Mouse (Mus musculus) embryonic facial prominence, embryonic 13.5 days (tissue): ENCODE results near the gene Arhgdia. TPM values are rescaled to one million over a fixed set of nuclear protein-coding genes. Genes with fewer than 3 reads are reported as not detected.

Experiments
- ATAC-seq: fragments of 200-750 bp; cut with Nextera tagmentation; 2 replicates; pipeline ENCODE4 v1.8.0; 2017; ENCODE audit warnings: low read depth; ENCODE audit not compliant: insufficient number of reproducible peaks, insufficient read depth, low FRiP score, low TSS enrichment
- H3K27ac ChIP-seq: fragments of 300-500 bp; sonication (generic); 2 replicates; pipeline ENCODE4 v1.5.1; 2015; ENCODE audit warnings: moderate library complexity, mild to moderate bottlenecking, inconsistent platforms
- H3K27me3 ChIP-seq: fragments of 300-500 bp; sonication (generic); 2 replicates; pipeline ENCODE4 v1.6.1; 2015; ENCODE audit warnings: mild to moderate bottlenecking, inconsistent platforms
- H3K36me3 ChIP-seq: fragments of 300-500 bp; sonication (generic); 2 replicates; pipeline ENCODE4 v1.6.1; 2015; ENCODE audit warnings: mild to moderate bottlenecking, inconsistent platforms
- H3K4me1 ChIP-seq: fragments of 300-500 bp; sonication (generic); 2 replicates; pipeline ENCODE4 v1.6.1; 2015; ENCODE audit warnings: inconsistent platforms
- H3K4me2 ChIP-seq: fragments of 300-500 bp; sonication (generic); 2 replicates; pipeline ENCODE4 v1.6.1; 2015; ENCODE audit warnings: moderate library complexity, mild to moderate bottlenecking, inconsistent platforms
- H3K4me3 ChIP-seq: fragments of 300-500 bp; sonication (generic); 2 replicates; pipeline ENCODE4 v1.5.1; 2015; ENCODE audit warnings: mild to moderate bottlenecking, inconsistent platforms
- H3K9ac ChIP-seq: fragments of 300-500 bp; sonication (generic); 2 replicates; pipeline ENCODE4 v1.6.1; 2015; ENCODE audit warnings: mild to moderate bottlenecking, inconsistent platforms
- H3K9me3 ChIP-seq: fragments of 300-500 bp; sonication (generic); 2 replicates; pipeline ENCODE4 v1.6.1; 2016; ENCODE audit warnings: inconsistent platforms
- WGBS: fragments of 180-500 bp; shearing (Covaris S2); methylation state at CpG from one replicate; pipeline ENCODE4 v1.1.7; 2015; ENCODE audit warnings: mixed read lengths; 5-methylcytosine and 5-hydroxymethylcytosine counted together
- polyA plus RNA-seq: library from polyadenylated mRNA; unstranded; fragments of >200 nt; fragmentation: Nextera tagmentation; extraction: Ambion mirVana; gene quantifications from 2 replicates; pipeline ENCODE4 v1.2.1, GENCODE M21; 2015

Gene Arhgdia
- 535 and 580 TPM in 2 replicates for polyA plus RNA-seq

GRCm38 (mm10) chr11:120581490-120582267 is at the start of gene Arhgdia:
Arhgdia (minus strand) TSS chr11:120581624.
- Histone ChIP-seq H3K36me3 (peaks cover 64% of the 10 kb centered on the region), H3K27ac (peak within 1 kb of the TSS; percentile 92), H3K27me3 (no peaks in the 10 kb centered on the region), H3K9ac (peak within 1 kb of the TSS; percentile 95), H3K4me1 (peaks cover 28% of the 10 kb centered on the region), H3K4me3 (peak within 1 kb of the TSS; percentile 87), H3K4me2 (peak within 1 kb of the TSS; percentile 98), H3K9me3 (peaks cover 4% of the 10 kb centered on the region; the same call in 1 of the 2 replicates)
- WGBS: 5% methylated on average over 72 of the region's 75 CpGs
- ATAC-seq: peak; percentile 34; the same call in 1 of the 2 replicates

DNA sequence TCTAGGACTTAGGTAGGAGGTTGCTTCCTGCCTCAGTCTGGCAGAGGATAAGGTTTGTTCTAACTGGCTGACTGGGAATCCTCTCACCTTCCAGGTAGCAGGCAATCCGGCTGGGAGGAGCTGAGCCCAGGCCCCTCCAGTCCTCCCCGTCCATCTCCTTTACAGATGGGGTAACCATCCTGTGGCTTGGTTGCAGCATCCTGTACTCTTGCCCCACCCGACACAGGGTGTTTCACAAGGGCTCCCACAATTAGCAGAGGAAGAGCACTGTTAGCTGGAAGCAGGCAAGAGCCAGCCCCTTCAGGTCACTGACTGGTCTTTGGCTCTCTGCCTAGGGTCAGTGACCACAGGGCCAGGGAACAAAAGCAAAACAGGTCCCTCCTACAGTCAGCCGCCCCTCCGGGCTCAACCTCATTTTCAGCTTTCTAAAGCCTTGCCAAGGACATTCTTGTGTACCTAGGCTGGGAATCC is 49.0 kb upstream of the Arhgdia start:
- Histone ChIP-seq H3K27me3 (no peaks in the 10 kb centered on the region), H3K9me3 (no peaks in the 10 kb centered on the region), H3K36me3 (peaks cover 29% of the 10 kb centered on the region), H3K4me2 (peak overlapping the region; percentile 27; the same call in 1 of the 2 replicates), H3K27ac (peak overlapping the region; percentile 44; the same call in 1 of the 2 replicates), H3K4me3 (0 out of 2 replicates have a peak overlapping the region, but pooled peaks have one; percentile 12), H3K4me1 (peaks cover 34% of the 10 kb centered on the region), H3K9ac (peak overlapping the region; percentile 59)
- no peak for ATAC-seq
- 49% methylated on average over 5 of the region's 5 CpGs for WGBS

DNA sequence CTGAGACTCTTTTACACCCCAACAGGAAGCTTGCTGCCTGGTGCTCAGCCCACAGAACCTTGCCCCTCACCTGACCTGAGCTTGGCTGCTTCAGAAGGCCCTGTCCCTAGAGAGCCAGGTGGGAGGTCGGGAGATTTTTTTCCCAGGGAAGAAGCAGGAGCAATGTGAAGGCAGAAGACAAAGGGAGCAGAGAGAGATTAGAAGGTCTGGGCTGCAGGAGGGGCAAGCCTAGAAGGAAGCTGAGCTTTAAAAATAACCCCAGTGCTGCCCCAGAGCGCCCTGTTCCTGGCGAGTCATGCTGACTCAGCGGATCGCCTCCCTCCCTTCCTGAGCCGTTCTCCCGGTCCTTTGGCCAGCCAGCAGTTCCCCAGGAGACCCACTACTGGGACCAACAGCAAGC is 48.5 kb upstream of the Arhgdia start:
- Histone ChIP-seq H3K4me3 (0 out of 2 replicates have a peak overlapping the region, but pooled peaks have one; percentile 12), H3K4me2 (peak overlapping the region; percentile 27; the same call in 1 of the 2 replicates), H3K9me3 (no peaks in the 10 kb centered on the region), H3K27me3 (no peaks in the 10 kb centered on the region), H3K27ac (peak overlapping the region; percentile 44; the same call in 1 of the 2 replicates), H3K4me1 (peaks cover 39% of the 10 kb centered on the region), H3K36me3 (peaks cover 29% of the 10 kb centered on the region), H3K9ac (peak overlapping the region; percentile 59)
- WGBS: 36% methylated on average over 7 of the region's 7 CpGs
- ATAC-seq: no peak

DNA sequence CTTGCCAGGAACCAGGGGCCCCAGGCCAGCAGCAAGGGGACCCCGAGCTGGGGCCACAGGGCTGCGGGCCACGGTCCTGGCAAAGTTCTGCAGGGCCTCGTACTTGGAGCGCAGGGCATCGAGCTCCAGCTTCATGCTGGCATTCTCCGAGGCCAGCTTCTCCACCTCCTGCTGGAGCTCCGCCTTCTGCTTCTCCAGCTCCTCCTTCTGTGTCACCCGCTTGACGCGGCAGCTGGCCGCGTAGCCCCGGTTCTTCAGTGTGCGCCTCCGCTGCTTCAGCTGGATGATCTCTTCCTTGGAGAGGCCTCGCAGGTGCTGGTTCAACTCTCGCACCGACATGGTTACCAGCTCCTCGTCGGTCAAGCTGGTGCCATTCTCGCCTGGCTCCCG is 47.9 kb upstream of the Arhgdia start:
- Histone ChIP-seq H3K27me3 (no peaks in the 10 kb centered on the region), H3K4me3 (no peak overlapping the region), H3K27ac (peak overlapping the region; percentile 44; the same call in 1 of the 2 replicates), H3K36me3 (peaks cover 29% of the 10 kb centered on the region), H3K4me1 (peaks cover 39% of the 10 kb centered on the region), H3K9ac (no peak overlapping the region), H3K9me3 (no peaks in the 10 kb centered on the region), H3K4me2 (no peak overlapping the region; the same call in 1 of the 2 replicates)
- no peak for ATAC-seq
- 83% methylated on average over 23 of the region's 23 CpGs for WGBS

DNA sequence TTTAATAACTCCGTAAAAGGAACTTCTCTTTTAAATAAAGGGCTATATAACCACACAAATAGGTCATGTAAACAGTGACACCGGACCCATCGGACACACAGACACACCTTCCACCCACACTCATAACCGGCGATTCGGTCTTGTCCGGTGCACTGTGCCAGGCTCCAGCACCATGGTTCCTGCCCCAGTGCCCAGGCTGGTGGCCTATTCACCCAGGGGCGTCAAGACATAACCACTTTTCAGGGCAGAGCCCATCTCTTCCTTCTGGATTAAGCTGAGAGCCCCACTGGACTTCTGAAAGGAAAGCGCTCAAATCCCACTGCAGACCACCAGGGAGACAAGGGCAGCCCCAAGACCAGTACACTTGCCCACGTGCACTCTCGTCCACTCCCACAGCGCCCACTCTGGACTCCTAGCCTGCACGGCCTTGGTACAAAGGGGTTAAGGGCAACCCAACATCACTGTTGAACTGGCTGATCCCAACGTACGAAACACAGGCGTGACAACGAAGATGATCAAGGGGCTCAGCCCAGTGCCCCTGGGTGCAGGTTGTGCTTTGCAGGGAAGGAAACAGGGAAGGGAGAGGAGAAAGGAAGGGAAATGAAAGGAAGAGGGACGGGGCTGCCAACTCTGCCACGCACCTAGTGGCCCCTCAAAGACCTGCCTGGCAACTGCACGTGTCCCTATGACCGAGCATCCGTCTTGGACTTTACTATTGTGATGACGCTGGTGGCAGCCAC is 47.3 kb upstream of the Arhgdia start:
- no peak overlapping the region for H3K9ac ChIP-seq
- no peak overlapping the region for H3K4me3 ChIP-seq
- no peak for ATAC-seq
- H3K4me1 ChIP-seq: peaks cover 43% of the 10 kb centered on the region
- no peak overlapping the region for H3K27ac ChIP-seq
- 92% methylated on average over 23 of the region's 23 CpGs for WGBS
- H3K27me3 ChIP-seq: no peaks in the 10 kb centered on the region
- H3K36me3 ChIP-seq: peaks cover 29% of the 10 kb centered on the region
- no peaks in the 10 kb centered on the region for H3K9me3 ChIP-seq
- no peak overlapping the region for H3K4me2 ChIP-seq

GRCm38 (mm10) chr11:120627468-120628300 is 46.3 kb upstream of the Arhgdia start:
- Histone ChIP-seq H3K36me3 (peaks cover 36% of the 10 kb centered on the region), H3K4me1 (peaks cover 46% of the 10 kb centered on the region), H3K4me3 (no peak overlapping the region), H3K27ac (no peak overlapping the region), H3K4me2 (no peak overlapping the region), H3K9ac (no peak overlapping the region), H3K27me3 (no peaks in the 10 kb centered on the region), H3K9me3 (no peaks in the 10 kb centered on the region)
- no peak for ATAC-seq
- WGBS: 80% methylated on average over 22 of the region's 22 CpGs

DNA sequence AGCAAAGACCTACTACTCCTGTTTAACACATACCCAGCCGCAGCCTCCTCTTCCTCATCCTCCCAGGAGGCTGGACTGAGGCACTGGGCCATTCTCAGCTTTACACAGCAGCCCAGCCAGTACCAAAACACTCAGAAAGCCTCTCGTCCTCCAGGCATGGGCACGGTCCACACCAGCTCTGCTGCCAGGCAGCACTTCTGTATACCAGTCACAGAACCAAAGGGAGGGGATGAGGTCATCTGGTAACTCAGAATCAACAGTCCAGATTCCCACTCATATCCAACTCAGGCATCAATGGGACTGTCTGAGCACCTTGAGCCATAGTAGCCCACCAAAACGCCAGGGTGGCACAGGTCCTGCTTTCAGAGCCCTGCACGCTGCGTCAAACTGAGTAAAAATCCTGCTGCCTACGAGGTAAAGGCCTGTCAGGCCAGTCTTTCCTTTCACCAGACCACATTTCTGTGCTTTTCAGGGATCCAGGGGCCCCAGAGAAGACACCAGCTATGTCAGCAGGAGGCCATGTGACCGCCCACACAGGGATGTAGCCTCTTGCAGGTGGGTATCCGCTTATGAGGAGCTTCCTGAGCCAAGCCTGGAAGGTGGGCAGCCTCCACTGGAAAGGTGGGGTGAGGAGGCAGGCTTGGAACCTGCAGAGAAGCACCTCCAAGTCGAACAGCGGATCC is 45.5 kb upstream of the Arhgdia start:
- H3K4me1 ChIP-seq: peaks cover 41% of the 10 kb centered on the region
- no peak overlapping the region for H3K4me2 ChIP-seq
- no peak overlapping the region for H3K27ac ChIP-seq
- no peak overlapping the region for H3K9ac ChIP-seq
- ATAC-seq: no peak
- peaks cover 42% of the 10 kb centered on the region for H3K36me3 ChIP-seq
- H3K27me3 ChIP-seq: no peaks in the 10 kb centered on the region
- H3K9me3 ChIP-seq: no peaks in the 10 kb centered on the region
- no peak overlapping the region for H3K4me3 ChIP-seq
- 90% methylated on average over 11 of the region's 11 CpGs for WGBS

DNA sequence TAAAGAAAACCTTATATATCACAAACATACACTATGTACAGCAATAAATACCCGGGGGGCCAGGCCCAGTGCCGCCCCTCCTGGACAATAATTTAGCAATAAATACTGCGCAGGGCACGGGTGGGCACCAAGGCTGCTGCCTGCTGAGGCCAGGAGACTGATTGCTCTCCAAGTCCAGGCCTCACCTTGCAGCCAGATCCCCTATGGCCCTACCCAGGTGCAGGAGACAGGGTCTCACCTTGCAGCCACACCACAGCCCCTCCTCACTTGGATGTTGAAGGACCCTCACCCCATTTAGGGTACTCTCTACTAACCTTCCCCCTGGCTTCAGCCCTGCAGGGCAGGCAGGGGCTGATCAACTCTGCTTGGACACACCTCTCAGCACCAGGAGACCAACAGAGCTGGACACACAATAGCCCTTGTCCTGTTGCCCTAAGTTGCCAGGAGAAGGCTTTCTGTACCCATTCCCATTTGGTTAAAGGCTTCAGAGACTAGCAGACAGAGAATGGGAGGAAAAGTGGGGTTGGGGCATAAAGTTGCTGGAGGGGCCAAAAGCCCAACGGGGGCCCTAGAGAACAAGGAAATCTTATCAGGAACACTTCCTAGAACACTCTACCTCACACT is 43.8 kb upstream of the Arhgdia start, which contains the start of gene Sirt7:
Sirt7 (minus strand) TSS at position 89 of the 624 bp plus-strand sequence.
- no peaks in the 10 kb centered on the region for H3K27me3 ChIP-seq
- WGBS: 11% methylated on average over 5 of the region's 5 CpGs
- peak within 1 kb of the TSS; percentile 73 for H3K27ac ChIP-seq
- peak within 1 kb of the TSS; percentile 99 for H3K4me3 ChIP-seq
- peaks cover 59% of the 10 kb centered on the region for H3K36me3 ChIP-seq
- ATAC-seq: no peak
- no peaks in the 10 kb centered on the region for H3K9me3 ChIP-seq
- H3K4me2 ChIP-seq: peak within 1 kb of the TSS; percentile 99
- H3K4me1 ChIP-seq: peaks cover 25% of the 10 kb centered on the region
- peak within 1 kb of the TSS; percentile 85 for H3K9ac ChIP-seq

- ATAC-seq: peak; percentile 63; the same call in 1 of the 2 replicates
- Histone ChIP-seq H3K27me3 (no peaks in the 10 kb centered on the region), H3K4me2 (peak overlapping the region; percentile 99), H3K27ac (peak overlapping the region; percentile 71), H3K9ac (peak overlapping the region; percentile 85), H3K4me3 (peak overlapping the region; percentile 99), H3K36me3 (peaks cover 63% of the 10 kb centered on the region), H3K4me1 (peaks cover 19% of the 10 kb centered on the region), H3K9me3 (no peaks in the 10 kb centered on the region)
- under 1% methylated on average over 53 of the region's 53 CpGs for WGBS
These were observed 43.3 kb upstream of the Arhgdia start for GRCm38 (mm10) chr11:120624680-120625111.
